Mouse (Mus musculus) G1E (cell line): ENCODE measurements at regions not wholly inside any gene's neighbourhood (a gene's known extent, or its start where the extent isn't known, plus 50 kb on each side); places are given as distances from the start of the nearest gene placed in this dataset.

Experiments used
- CTCF ChIP-seq: IDR thresholded peaks from 2 replicates; pipeline ENCODE4 v1.5.1; 2012; ENCODE audit warnings: low read depth, low read length, inconsistent platforms, mixed read lengths
- GATA1 ChIP-seq: IDR thresholded peaks from 2 replicates; pipeline ENCODE4 v1.6.1; 2012; ENCODE audit warnings: borderline replicate concordance, low read length, inconsistent platforms, mixed read lengths
- GATA2 ChIP-seq: IDR thresholded peaks from 2 replicates; pipeline ENCODE4 v1.6.1; 2012; ENCODE audit warnings: low read depth, low read length, inconsistent platforms, borderline replicate concordance
- POLR2AphosphoS5 ChIP-seq: IDR thresholded peaks from 2 replicates; pipeline ENCODE4 v1.6.1; 2012; ENCODE audit warnings: low read depth, low read length, inconsistent platforms; ENCODE audit not compliant: insufficient replicate concordance
- TAL1 ChIP-seq: conservative IDR thresholded peaks from 2 replicates; pipeline ENCODE4 v1.6.1; 2012; ENCODE audit warnings: low read depth, low read length, inconsistent platforms, mixed read lengths

GRCm38 (mm10) chr2:128377680-128378079 is 213.3 kb upstream of the Spdye4c start:
- TF ChIP-seq CTCF (no peak), GATA1 (no peak), GATA2 (no peak), TAL1 (no peak), POLR2AphosphoS5 (no peak)
